Mouse (Mus musculus) T-helper 17 cell (primary cell): ENCODE results near the gene Gm7849.
"Not testable (repeated sequence)": the region's sequence is repeated elsewhere in the genome, so short reads cannot be mapped to it uniquely, and the experiment has no call there.

Experiments
- in situ Hi-C, 2 experiments: fragments of 300-600 bp; cut with MboI, MseI; formaldehyde crosslinking; loops; 1 replicate in 1 of 2; 2 replicates in 1 of 2; pipeline ENCODE4 v1.15.1; 2025; ENCODE audit warnings: high pct_unique_total_duplicates in 2 of 2

Gene Gm7849

DNA sequence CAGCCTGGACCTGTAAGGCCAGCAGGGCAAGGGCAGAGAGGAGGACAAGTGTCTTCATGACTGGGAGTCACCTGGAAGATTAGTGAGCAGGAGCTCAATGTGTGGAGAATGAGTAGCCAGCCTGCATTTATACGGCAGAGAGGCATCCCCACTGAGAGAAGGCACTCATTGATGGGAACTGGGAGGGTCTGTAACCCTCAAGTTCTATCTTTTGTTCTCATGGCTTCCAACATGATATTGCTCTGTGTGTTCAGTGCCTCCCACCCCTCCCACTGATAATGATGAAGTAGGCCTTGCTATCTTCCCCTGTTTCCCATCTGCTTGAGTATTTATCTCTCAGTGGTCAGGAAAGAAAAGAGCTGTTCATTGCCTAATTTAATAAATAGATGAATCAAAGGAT, at the start of gene Gm7849:
Gm7849 (minus strand) TSS at position 101 of the 400 bp plus-strand sequence.
- in situ Hi-C loops = not testable (repeated sequence)

GRCm38 (mm10) chr8:21427111-21427510, 29.2 kb downstream of the Gm7849 start, which contains the start of gene Defa36:
Defa36 (plus strand) TSS chr8:21427411.
- in situ Hi-C loops = not testable (repeated sequence)
